Mouse (Mus musculus) R1 (cell line): ENCODE data around the gene Gm15107.
"Not testable (repeated sequence)": the region's sequence is repeated elsewhere in the genome, so short reads cannot be mapped to it uniquely, and the experiment has no call there.

ENCODE experiments used
- DNase-seq: peaks from one replicate; pipeline ENCODE4 v3.0.0-alpha.2; 2018; ENCODE audit warnings: low read depth, low spot score

Gene Gm15107

GRCm38 (mm10) chrX:148180424-148180823, at the start of gene Gm15107:
Gm15107 (plus strand) TSS chrX:148180724.
- DNase-seq, result not testable (repeated sequence)
